Comparison of ENCODE assay signal across 14 mouse cellular contexts in the genomic region with DNA sequence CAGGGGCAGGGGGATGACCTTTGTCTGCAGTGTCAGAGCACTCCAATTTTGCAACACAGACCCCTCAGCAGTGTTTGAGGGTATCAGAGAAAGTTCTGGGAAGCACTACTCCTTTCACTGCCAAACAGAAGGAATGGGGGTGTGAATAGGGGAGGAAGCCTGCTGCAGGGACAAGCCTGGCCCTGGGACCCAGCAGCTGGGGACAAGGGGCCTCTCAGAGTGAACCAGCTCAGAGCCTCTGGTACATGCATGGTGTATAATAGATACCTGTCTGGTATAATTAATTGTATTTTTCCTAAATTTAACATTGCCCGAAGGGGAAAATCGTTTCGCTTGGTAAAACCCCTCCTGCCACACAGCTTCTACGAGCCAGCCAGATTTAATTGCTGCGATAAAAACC.
"Had no signal": no experiment of that assay in that cellular context is flagged by ENCODE, and none has a peak within 500 bp of the region (broad histone marks: within the 10 kb centered on the region; RNA-seq: fewer than 3 reads in every experiment).

No protein-coding gene starts in this region.

- H3K27ac ChIP-seq: kidney, postnatal 0 days; left cerebral cortex, adult 2 months; limb, embryonic 15.5 days; liver, embryonic 14.5 days; macrophage; midbrain, embryonic 13.5 days had no signal

- H3K4me3 ChIP-seq: left cerebral cortex, adult 2 months; limb, embryonic 15.5 days; midbrain, embryonic 13.5 days had no signal

- DNase-seq: kidney, adult 2 months; kidney, postnatal 25 days; left cerebral cortex, postnatal 4 days; liver, postnatal 0 days; lung, embryonic 14.5 days; thymus, postnatal 25 days had no signal

- H3K9ac ChIP-seq: limb, embryonic 15.5 days; liver, embryonic 14.5 days; liver, postnatal 0 days; lung, embryonic 14.5 days; midbrain, embryonic 13.5 days had no signal

- ATAC-seq: intestine, postnatal 0 days; liver, postnatal 0 days; midbrain, embryonic 13.5 days had no signal

- H3K9me3 ChIP-seq: limb, embryonic 15.5 days; midbrain, embryonic 13.5 days had no signal

- H3K36me3 ChIP-seq: limb, embryonic 15.5 days; midbrain, embryonic 13.5 days had no signal

- H3K27me3 ChIP-seq: limb, embryonic 15.5 days; midbrain, embryonic 13.5 days had no signal

- H3K4me2 ChIP-seq: liver, embryonic 11.5 days; lung, embryonic 14.5 days; midbrain, embryonic 13.5 days had no signal
